Mouse (Mus musculus) neural tube, embryonic 14.5 days (tissue): ENCODE data around the gene Rhbdd3. TPM values are rescaled to one million over a fixed set of nuclear protein-coding genes. Genes with fewer than 3 reads are reported as not detected.

Experiments used
- ATAC-seq: fragments of 200-750 bp; cut with Nextera tagmentation; 2 replicates; pipeline ENCODE4 v1.8.0; 2017; ENCODE audit warnings: low read depth, mild to moderate bottlenecking, moderate TSS enrichment, moderate library complexity
- H3K27ac ChIP-seq: fragments of 300-500 bp; sonication (generic); 2 replicates; pipeline ENCODE4 v1.5.1; 2014; ENCODE audit warnings: low read depth, mild to moderate bottlenecking, control low read depth, low read length, moderate library complexity, mixed read lengths
- H3K27me3 ChIP-seq: fragments of 300-500 bp; sonication (generic); 2 replicates; pipeline ENCODE4 v1.6.1; 2014; ENCODE audit warnings: low read length; ENCODE audit not compliant: control insufficient read depth, insufficient read depth
- H3K36me3 ChIP-seq: fragments of 300-500 bp; sonication (generic); 2 replicates; pipeline ENCODE4 v1.6.1; 2014; ENCODE audit warnings: low read length, mixed read lengths; ENCODE audit not compliant: control insufficient read depth, insufficient read depth
- H3K4me1 ChIP-seq: fragments of 300-500 bp; sonication (generic); 2 replicates; pipeline ENCODE4 v1.6.1; 2014; ENCODE audit warnings: low read length; ENCODE audit not compliant: control insufficient read depth, insufficient read depth
- H3K4me2 ChIP-seq: fragments of 300-500 bp; sonication (generic); 2 replicates; pipeline ENCODE4 v1.6.1; 2014; ENCODE audit warnings: mild to moderate bottlenecking, low read depth, low read length, control low read depth
- H3K4me3 ChIP-seq: fragments of 300-500 bp; sonication (generic); 2 replicates; pipeline ENCODE4 v1.5.1; 2014; ENCODE audit warnings: low read depth, low read length, control low read depth, mixed read lengths
- H3K9ac ChIP-seq: fragments of 300-500 bp; sonication (generic); replicated peaks from 2 replicates; pipeline ENCODE4 v1.6.1; 2014; ENCODE audit warnings: low read depth, mild to moderate bottlenecking, control low read depth, low read length, mixed read lengths
- H3K9me3 ChIP-seq: fragments of 300-500 bp; sonication (generic); 2 replicates; pipeline ENCODE4 v1.6.1; 2016; ENCODE audit warnings: low read length; ENCODE audit not compliant: control insufficient read depth
- WGBS: fragments of 180-500 bp; shearing (Covaris S2); extraction: QIAGEN DNeasy Blood & Tissue Kit; methylation state at CpG from one replicate; pipeline ENCODE4 v1.1.7; 2014; 5-methylcytosine and 5-hydroxymethylcytosine counted together
- polyA plus RNA-seq: library from polyadenylated mRNA; unstranded; fragments of >200 nt; fragmentation: Nextera tagmentation; extraction: Ambion mirVana; gene quantifications from 2 replicates; pipeline ENCODE4 v1.2.1, GENCODE M21; 2014

Gene Rhbdd3
- polyA plus RNA-seq = 33.1 and 34.4 TPM in 2 replicates

DNA sequence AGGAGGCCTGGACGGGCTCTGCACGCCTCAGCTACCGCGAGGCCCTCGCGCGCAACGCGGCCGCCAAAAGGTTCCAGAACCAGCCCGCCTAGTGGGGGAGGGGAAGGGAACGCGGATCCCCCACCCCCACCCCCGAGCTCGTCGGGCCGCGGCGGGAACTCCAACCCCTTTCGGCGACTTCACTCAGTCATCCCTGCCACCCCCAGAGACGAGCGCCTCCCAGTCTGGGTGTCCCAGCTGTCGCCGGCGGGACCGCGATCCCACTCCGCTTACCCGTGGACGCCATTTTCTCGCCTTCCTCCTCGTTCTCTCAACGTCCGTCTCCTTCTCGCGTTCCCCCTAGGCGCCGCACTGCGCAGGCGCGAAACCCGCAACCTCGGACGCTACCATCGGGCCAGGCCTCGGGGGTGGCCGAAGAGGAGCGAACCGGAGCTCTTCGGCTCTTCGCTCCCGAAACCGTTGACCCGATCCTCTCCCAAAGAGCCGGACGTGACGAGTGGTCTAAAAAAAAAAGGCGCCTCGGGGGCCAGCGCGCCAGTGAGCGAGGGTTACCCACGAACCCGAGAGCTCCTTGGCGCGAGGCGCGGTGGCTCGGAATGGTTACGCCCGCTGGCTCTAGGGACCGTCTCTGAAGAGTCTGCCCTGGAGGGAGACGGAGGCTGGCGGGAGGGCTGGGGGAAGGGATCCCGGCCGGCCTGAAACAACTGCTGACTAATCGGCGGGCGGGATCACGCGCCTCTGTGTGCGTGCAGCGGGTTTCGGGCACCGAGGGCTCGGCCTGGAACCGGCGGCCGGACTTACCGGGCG lies at the start of gene Rhbdd3, which contains the start of gene Ewsr1:
Gene Rhbdd3 (plus strand): TSS at position 191 of the 807 bp plus-strand sequence.
Gene Ewsr1 (minus strand): TSS at position 531 of the 807 bp plus-strand sequence.
- Histone ChIP-seq H3K36me3 (no peaks in the 10 kb centered on the region), H3K9me3 (no peaks in the 10 kb centered on the region), H3K9ac (peak within 1 kb of the TSS; percentile 96), H3K4me3 (peak within 1 kb of the TSS; percentile 100), H3K27ac (peak within 1 kb of the TSS; percentile 99), H3K4me2 (peak within 1 kb of the TSS; percentile 93), H3K27me3 (no peaks in the 10 kb centered on the region), H3K4me1 (peaks cover 29% of the 10 kb centered on the region)
- under 1% methylated on average over 79 of the region's 92 CpGs for WGBS
- peak; percentile 90 for ATAC-seq

DNA sequence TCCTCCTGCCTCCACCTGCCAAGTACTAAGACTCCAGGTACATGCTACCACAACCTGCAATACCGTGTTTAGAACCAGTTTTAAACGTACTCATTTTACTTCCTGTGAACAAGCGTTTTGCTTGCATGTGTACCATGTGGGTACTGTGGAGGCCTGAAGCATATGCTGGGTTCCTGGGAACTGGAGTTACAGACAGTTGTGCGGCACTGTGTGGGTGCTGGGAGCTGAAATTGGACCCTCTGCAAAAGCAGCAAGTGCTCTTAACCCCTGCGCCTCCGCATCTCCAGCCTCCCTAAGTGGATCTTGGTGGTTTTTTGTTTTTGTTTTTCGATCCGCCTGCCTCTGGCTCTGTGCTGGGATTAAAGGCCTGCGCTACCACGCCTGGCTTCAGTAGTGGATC lies 47.1 kb upstream of the Rhbdd3 start:
- Histone ChIP-seq H3K4me2 (no peak overlapping the region), H3K27me3 (no peaks in the 10 kb centered on the region), H3K4me1 (no peaks in the 10 kb centered on the region), H3K4me3 (no peak overlapping the region), H3K36me3 (no peaks in the 10 kb centered on the region), H3K27ac (no peak overlapping the region), H3K9ac (no peak overlapping the region), H3K9me3 (no peaks in the 10 kb centered on the region)
- WGBS = 84% methylated on average over 10 of the region's 10 CpGs
- ATAC-seq = no peak

DNA sequence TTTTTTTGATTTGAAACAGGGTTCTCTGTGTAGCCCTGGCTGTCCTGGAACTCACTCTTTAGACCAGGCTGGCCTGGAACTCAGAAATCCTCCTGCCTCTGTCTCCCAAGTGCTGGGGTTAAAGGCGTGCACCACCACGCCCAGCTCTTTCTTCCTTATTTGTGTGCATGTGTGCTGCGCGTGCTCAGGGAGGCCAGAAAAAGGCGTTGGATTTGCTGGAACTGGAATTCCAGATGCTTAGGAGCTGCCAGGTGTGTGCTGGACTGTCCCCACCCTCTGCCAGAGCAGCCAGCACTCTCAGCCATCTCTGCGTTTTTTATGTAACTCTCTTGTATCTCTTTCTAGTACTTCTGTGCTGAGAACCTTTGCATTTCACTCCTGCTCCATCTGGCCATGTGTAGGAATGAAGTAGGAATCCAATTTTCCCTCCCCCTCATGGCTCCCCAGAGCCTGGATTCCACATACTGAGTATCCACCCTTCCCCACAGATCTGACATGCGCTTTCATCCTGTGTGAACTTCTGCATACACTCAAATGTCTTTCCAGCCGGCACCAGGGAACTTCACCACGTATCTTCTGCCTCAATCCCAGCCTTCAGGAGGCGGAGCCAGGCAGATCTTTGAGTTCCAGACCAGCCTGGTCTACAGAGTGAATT lies 46.4 kb upstream of the Rhbdd3 start:
- no peaks in the 10 kb centered on the region for H3K36me3 ChIP-seq
- WGBS = 78% methylated on average over 10 of the region's 10 CpGs
- H3K4me3 ChIP-seq = no peak overlapping the region
- no peak overlapping the region for H3K4me2 ChIP-seq
- H3K9me3 ChIP-seq = no peaks in the 10 kb centered on the region
- no peak overlapping the region for H3K27ac ChIP-seq
- no peak overlapping the region for H3K9ac ChIP-seq
- no peaks in the 10 kb centered on the region for H3K4me1 ChIP-seq
- no peak for ATAC-seq
- peaks cover 5% of the 10 kb centered on the region for H3K27me3 ChIP-seq

DNA sequence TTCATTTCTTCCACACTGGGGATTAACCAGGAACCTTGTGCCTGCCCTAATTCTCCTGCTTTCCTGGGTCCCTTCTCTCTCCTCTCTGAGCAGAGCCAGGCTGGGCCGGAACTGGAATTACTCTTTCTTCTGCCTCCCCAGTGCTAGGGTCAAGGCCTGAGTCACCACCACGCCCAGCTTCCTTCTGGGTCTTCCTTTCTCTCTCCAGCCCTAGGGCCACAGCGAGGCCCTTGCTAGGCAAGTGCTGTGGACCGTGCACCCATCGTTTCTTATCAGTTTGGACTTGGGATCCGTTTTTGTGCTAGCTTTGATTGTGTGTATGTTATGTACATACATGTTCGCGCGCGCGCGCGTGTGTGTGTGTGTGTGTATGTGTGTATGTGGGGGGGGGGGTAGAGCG lies 44.6 kb upstream of the Rhbdd3 start:
- 92% methylated on average over 13 of the region's 14 CpGs for WGBS
- ATAC-seq = no peak

DNA sequence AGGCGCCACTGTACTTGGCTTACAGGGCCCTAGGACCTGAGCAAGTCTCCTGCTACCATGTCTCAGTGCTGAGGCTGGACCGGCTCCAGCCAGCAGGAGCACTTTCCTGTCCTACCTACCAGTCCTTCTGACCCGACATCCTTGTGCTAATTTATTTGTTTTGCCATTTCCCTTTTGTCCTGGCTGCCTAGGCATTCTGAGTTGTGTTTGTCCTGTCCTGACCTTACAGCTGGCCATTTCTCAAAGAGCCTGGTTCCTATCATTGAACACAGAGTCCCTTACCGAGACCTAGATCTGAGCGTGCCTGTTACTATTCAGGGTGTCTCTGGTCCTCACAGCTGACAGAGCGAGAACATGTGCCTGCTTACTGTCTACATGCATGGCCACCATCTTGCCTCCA lies 43.9 kb upstream of the Rhbdd3 start:
- Histone ChIP-seq H3K4me1 (peaks cover 5% of the 10 kb centered on the region), H3K4me2 (no peak overlapping the region), H3K9ac (no peak overlapping the region), H3K27ac (no peak overlapping the region), H3K36me3 (no peaks in the 10 kb centered on the region), H3K27me3 (peaks cover 15% of the 10 kb centered on the region), H3K4me3 (no peak overlapping the region), H3K9me3 (no peaks in the 10 kb centered on the region)
- ATAC-seq = no peak
- 63% methylated on average over 6 of the region's 6 CpGs for WGBS

More for the DNA sequence above, 44.6 kb upstream of the Rhbdd3 start:
- Histone ChIP-seq H3K27ac (no peak overlapping the region), H3K27me3 (peaks cover 8% of the 10 kb centered on the region), H3K36me3 (no peaks in the 10 kb centered on the region), H3K9ac (no peak overlapping the region), H3K4me3 (no peak overlapping the region), H3K9me3 (no peaks in the 10 kb centered on the region), H3K4me1 (peaks cover 5% of the 10 kb centered on the region), H3K4me2 (no peak overlapping the region)

- WGBS = 34% methylated on average over 23 of the region's 23 CpGs
- no peak overlapping the region for H3K9ac ChIP-seq
These were observed 42.5 kb upstream of the Rhbdd3 start for GRCm38 (mm10) chr11:5055945-5056938.

DNA sequence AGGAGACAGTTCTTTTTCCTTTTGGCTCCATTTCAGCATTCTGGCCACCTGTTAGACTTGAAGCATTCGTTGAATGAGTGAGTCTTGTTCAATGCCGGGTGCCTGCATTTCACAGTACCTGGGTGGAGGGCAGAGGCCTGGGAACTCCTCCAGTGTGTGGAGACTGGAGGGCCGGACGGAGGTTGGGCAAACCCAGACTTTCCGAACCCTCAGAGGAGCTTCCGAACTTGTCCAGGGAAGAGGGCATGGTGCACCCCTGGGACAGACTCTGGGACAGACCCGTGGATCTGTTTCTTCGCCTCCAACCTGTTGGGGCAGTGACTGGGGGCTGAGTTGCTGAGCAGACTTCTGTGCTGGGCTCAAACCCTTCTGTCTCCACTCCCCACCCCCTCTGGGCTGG lies 41.7 kb upstream of the Rhbdd3 start:
- Histone ChIP-seq H3K4me1 (peaks cover 17% of the 10 kb centered on the region), H3K4me2 (no peak overlapping the region), H3K4me3 (no peak overlapping the region), H3K27ac (no peak overlapping the region), H3K9ac (no peak overlapping the region), H3K27me3 (peaks cover 34% of the 10 kb centered on the region), H3K36me3 (peaks cover 10% of the 10 kb centered on the region; the same call in 1 of the 2 replicates), H3K9me3 (no peaks in the 10 kb centered on the region)
- 52% methylated on average over 8 of the region's 8 CpGs for WGBS
- ATAC-seq = no peak

More at GRCm38 (mm10) chr11:5055945-5056938, 42.5 kb upstream of the Rhbdd3 start:
- no peak overlapping the region for H3K4me3 ChIP-seq
- H3K4me1 ChIP-seq = peaks cover 9% of the 10 kb centered on the region
- peaks cover 28% of the 10 kb centered on the region for H3K27me3 ChIP-seq
- H3K9me3 ChIP-seq = no peaks in the 10 kb centered on the region
- peaks cover 9% of the 10 kb centered on the region; the same call in 1 of the 2 replicates for H3K36me3 ChIP-seq
- no peak for ATAC-seq
- no peak overlapping the region for H3K27ac ChIP-seq
- no peak overlapping the region for H3K4me2 ChIP-seq

GRCm38 (mm10) chr11:5057541-5057855 lies 41.2 kb upstream of the Rhbdd3 start:
- WGBS = 15% methylated on average over 8 of the region's 8 CpGs
- Histone ChIP-seq H3K9ac (no peak overlapping the region), H3K4me1 (peaks cover 21% of the 10 kb centered on the region), H3K4me3 (peak overlapping the region; percentile 42), H3K27me3 (peaks cover 38% of the 10 kb centered on the region), H3K27ac (no peak overlapping the region), H3K4me2 (peak overlapping the region; percentile 79), H3K36me3 (peaks cover 10% of the 10 kb centered on the region; the same call in 1 of the 2 replicates), H3K9me3 (no peaks in the 10 kb centered on the region)
- no peak for ATAC-seq
